Mouse (Mus musculus) kidney, postnatal 0 days (tissue): Measurements from ENCODE around the gene Fggy. TPM values are rescaled to one million over a fixed set of nuclear protein-coding genes. Genes with fewer than 3 reads are reported as not detected.

ENCODE experiments used
- ATAC-seq: fragments of 200-750 bp; cut with Nextera tagmentation; replicated peaks from 2 replicates; pipeline ENCODE4 v1.8.0; 2017; ENCODE audit warnings: low read depth, moderate number of reproducible peaks, moderate TSS enrichment, moderate library complexity; ENCODE audit not compliant: low FRiP score
- DNase-seq: peaks from one replicate; pipeline ENCODE4 v3.0.0-alpha.2; 2016; ENCODE audit warnings: low spot score
- H3K27ac ChIP-seq: fragments of 300-500 bp; sonication (generic); 2 replicates; pipeline ENCODE4 v1.5.1; 2014; ENCODE audit warnings: mild to moderate bottlenecking
- H3K27me3 ChIP-seq: fragments of 300-500 bp; sonication (generic); 2 replicates; pipeline ENCODE4 v1.6.1; 2014; ENCODE audit warnings: low read length, mixed read lengths; ENCODE audit not compliant: insufficient read depth
- H3K36me3 ChIP-seq: fragments of 300-500 bp; sonication (generic); 2 replicates; pipeline ENCODE4 v1.6.1; 2014; ENCODE audit warnings: low read length, mixed read lengths; ENCODE audit not compliant: insufficient read depth
- H3K4me1 ChIP-seq: fragments of 300-500 bp; sonication (generic); replicated peaks from 2 replicates; pipeline ENCODE4 v1.6.1; 2014; ENCODE audit warnings: antibody characterized with exemption, low read length, mixed read lengths; ENCODE audit not compliant: insufficient read depth
- H3K4me2 ChIP-seq: fragments of 300-500 bp; sonication (generic); 2 replicates; pipeline ENCODE4 v1.6.1; 2014; ENCODE audit warnings: mild to moderate bottlenecking, low read length, moderate library complexity, mixed read lengths
- H3K4me3 ChIP-seq: fragments of 300-500 bp; sonication (generic); replicated peaks from 2 replicates; pipeline ENCODE4 v1.5.1; 2014; ENCODE audit warnings: low read depth, low read length
- H3K9ac ChIP-seq: fragments of 300-500 bp; sonication (generic); 2 replicates; pipeline ENCODE4 v1.6.1; 2014; ENCODE audit warnings: low read depth, low read length
- H3K9me3 ChIP-seq: fragments of 300-500 bp; sonication (generic); replicated peaks from 2 replicates; pipeline ENCODE4 v1.6.1; 2016; ENCODE audit warnings: low read length, inconsistent platforms, mixed read lengths
- CTCF ChIP-seq: IDR thresholded peaks from 2 replicates; pipeline ENCODE4 v1.5.1; 2016; ENCODE audit warnings: antibody characterized with exemption, low read depth, mild to moderate bottlenecking, moderate library complexity
- WGBS: fragments of 180-500 bp; shearing (Covaris S2); extraction: QIAGEN DNeasy Blood & Tissue Kit; methylation state at CpG from one replicate; pipeline ENCODE4 v1.1.7; 2014; 5-methylcytosine and 5-hydroxymethylcytosine counted together
- polyA plus RNA-seq: library from polyadenylated mRNA; unstranded; fragments of >200 nt; fragmentation: Nextera tagmentation; extraction: Ambion mirVana; gene quantifications from 2 replicates; pipeline ENCODE4 v1.2.1, GENCODE M21; 2015

The Fggy gene
- polyA plus RNA-seq, 1 experiment from 2014 or later = 35.3 TPM

- H3K9ac ChIP-seq = no peak overlapping the region
- DNase-seq (no peak), ATAC-seq (no peak)
- 71% methylated on average over 2 of the region's 2 CpGs for WGBS
- H3K36me3 ChIP-seq = no peaks in the 10 kb centered on the region
- H3K9me3 ChIP-seq = no peaks in the 10 kb centered on the region
- H3K27ac ChIP-seq = no peak overlapping the region
- no peak overlapping the region for H3K4me2 ChIP-seq
- peak; percentile 44; the same call in 1 of the 2 replicates for TF ChIP-seq CTCF
- H3K4me1 ChIP-seq = no peaks in the 10 kb centered on the region
- no peak overlapping the region for H3K4me3 ChIP-seq
- no peaks in the 10 kb centered on the region for H3K27me3 ChIP-seq
These were observed 26.6 kb upstream of the Fggy start for GRCm38 (mm10) chr4:95530757-95531156.

- 91% methylated on average over 3 of the region's 3 CpGs for WGBS
- ATAC-seq (no peak), DNase-seq (no peak)
- Histone ChIP-seq H3K9me3 (no peaks in the 10 kb centered on the region), H3K9ac (no peak overlapping the region), H3K36me3 (no peaks in the 10 kb centered on the region), H3K27ac (no peak overlapping the region), H3K27me3 (no peaks in the 10 kb centered on the region), H3K4me1 (no peaks in the 10 kb centered on the region), H3K4me2 (no peak overlapping the region), H3K4me3 (no peak overlapping the region)
- TF ChIP-seq CTCF = no peak
These were observed 23.4 kb upstream of the Fggy start for GRCm38 (mm10) chr4:95533946-95534345.

GRCm38 (mm10) chr4:95541382-95542038 is 15.8 kb upstream of the Fggy start:
- Histone ChIP-seq H3K4me2 (no peak overlapping the region), H3K9ac (no peak overlapping the region), H3K4me1 (no peaks in the 10 kb centered on the region), H3K36me3 (no peaks in the 10 kb centered on the region), H3K27ac (no peak overlapping the region), H3K27me3 (no peaks in the 10 kb centered on the region), H3K9me3 (no peaks in the 10 kb centered on the region), H3K4me3 (no peak overlapping the region)
- 85% methylated on average over 3 of the region's 3 CpGs for WGBS
- DNase-seq (no peak), ATAC-seq (no peak)
- no peak for TF ChIP-seq CTCF

- Histone ChIP-seq H3K4me2 (no peak overlapping the region), H3K36me3 (no peaks in the 10 kb centered on the region), H3K9ac (no peak overlapping the region), H3K27me3 (no peaks in the 10 kb centered on the region), H3K27ac (no peak overlapping the region), H3K4me3 (no peak overlapping the region), H3K4me1 (no peaks in the 10 kb centered on the region), H3K9me3 (no peaks in the 10 kb centered on the region)
- 87% methylated on average over 4 of the region's 4 CpGs for WGBS
- DNase-seq (peak; percentile 38), ATAC-seq (no peak)
- no peak for TF ChIP-seq CTCF
These were observed 15.1 kb upstream of the Fggy start for GRCm38 (mm10) chr4:95542039-95542790.

GRCm38 (mm10) chr4:95543529-95543928 is 13.8 kb upstream of the Fggy start:
- H3K4me2 ChIP-seq = no peak overlapping the region
- H3K27ac ChIP-seq = no peak overlapping the region
- WGBS = 90% methylated on average over 4 of the region's 4 CpGs
- no peaks in the 10 kb centered on the region for H3K9me3 ChIP-seq
- no peak overlapping the region for H3K9ac ChIP-seq
- ATAC-seq (no peak), DNase-seq (no peak)
- no peaks in the 10 kb centered on the region for H3K27me3 ChIP-seq
- no peaks in the 10 kb centered on the region for H3K4me1 ChIP-seq
- H3K36me3 ChIP-seq = no peaks in the 10 kb centered on the region
- no peak overlapping the region for H3K4me3 ChIP-seq
- TF ChIP-seq CTCF = no peak

GRCm38 (mm10) chr4:95556663-95557332 is 509 bp upstream of the Fggy start:
- no peak for ATAC-seq
- Histone ChIP-seq H3K4me2 (peak overlapping the region; percentile 70), H3K27ac (peak overlapping the region; percentile 64; the same call in 1 of the 2 replicates), H3K9ac (peak overlapping the region; percentile 60), H3K4me1 (peaks cover 9% of the 10 kb centered on the region; the same call in 1 of the 2 replicates), H3K9me3 (no peaks in the 10 kb centered on the region), H3K4me3 (peak overlapping the region; percentile 42), H3K27me3 (no peaks in the 10 kb centered on the region), H3K36me3 (no peaks in the 10 kb centered on the region)
- TF ChIP-seq CTCF = no peak
- no peak for DNase-seq
- 24% methylated on average over 16 of the region's 16 CpGs for WGBS
